Mouse (Mus musculus): ENCODE results near the gene Dctn3. TPM values are rescaled to one million over a fixed set of nuclear protein-coding genes. Genes with fewer than 3 reads are reported as not detected.
"Not testable (repeated sequence)": the region's sequence is repeated elsewhere in the genome, so short reads cannot be mapped to it uniquely, and the experiment has no call there.

The Dctn3 gene
- total RNA-seq (2021), result 108 and 120 TPM in 2 replicates
- long read RNA-seq, transcript Dctn3-201 (7 exons, 973 nt), result major isoform, 89 of 94 reads
- long read RNA-seq, partial matches to known transcripts, result 2 of 94 reads
- long read RNA-seq, other reads (novel, unspliced or antisense), result 2 of 94 reads

- DNase-seq, result peak; percentile 81
Observed at GRCm38 (mm10) chr4:41722918-41723351, at the start of gene Dctn3. Dctn3 (minus strand) TSS chr4:41723170.

- not testable (repeated sequence) for DNase-seq
Observed at GRCm38 (mm10) chr4:41767301-41767700, 44.3 kb upstream of the Dctn3 start.

- not testable (repeated sequence) for DNase-seq
Observed at GRCm38 (mm10) chr4:41763176-41763575, 40.2 kb upstream of the Dctn3 start.

GRCm38 (mm10) chr4:41762688-41763114, 39.7 kb upstream of the Dctn3 start:
- DNase-seq, result peak; percentile 55

GRCm38 (mm10) chr4:41762099-41762687, 39.2 kb upstream of the Dctn3 start:
- no peak for DNase-seq

GRCm38 (mm10) chr4:41761680-41762079, 38.7 kb upstream of the Dctn3 start:
- DNase-seq, result no peak

GRCm38 (mm10) chr4:41760911-41761310, 37.9 kb upstream of the Dctn3 start:
- DNase-seq, result no peak

GRCm38 (mm10) chr4:41760288-41760721, 37.3 kb upstream of the Dctn3 start:
- DNase-seq, result peak; percentile 92

- no peak for DNase-seq
Observed at GRCm38 (mm10) chr4:41759656-41760287, 36.8 kb upstream of the Dctn3 start.

- peak; percentile 39 for DNase-seq
Observed at GRCm38 (mm10) chr4:41759206-41759605, 36.2 kb upstream of the Dctn3 start.

GRCm38 (mm10) chr4:41758701-41759100, 35.7 kb upstream of the Dctn3 start:
- DNase-seq, result no peak

- DNase-seq, result no peak
Observed at GRCm38 (mm10) chr4:41758021-41758420, 35.1 kb upstream of the Dctn3 start.

GRCm38 (mm10) chr4:41757321-41757720, 34.4 kb upstream of the Dctn3 start:
- DNase-seq, result no peak

GRCm38 (mm10) chr4:41756440-41756839, 33.5 kb upstream of the Dctn3 start:
- DNase-seq, result no peak

GRCm38 (mm10) chr4:41755338-41756305, 32.7 kb upstream of the Dctn3 start, which contains the start of gene Sigmar1:
Sigmar1 (minus strand) TSS chr4:41756157.
- DNase-seq, result peak; percentile 87

GRCm38 (mm10) chr4:41754797-41755337, 31.9 kb upstream of the Dctn3 start, which contains the start of gene Galt:
Galt (plus strand) TSS chr4:41755228.
- no peak for DNase-seq

- no peak for DNase-seq
Observed at GRCm38 (mm10) chr4:41745021-41745420, 22.1 kb upstream of the Dctn3 start.

GRCm38 (mm10) chr4:41744131-41744530, 21.2 kb upstream of the Dctn3 start:
- no peak for DNase-seq

GRCm38 (mm10) chr4:41741158-41741560, 18.2 kb upstream of the Dctn3 start:
- peak; percentile 92 for DNase-seq

GRCm38 (mm10) chr4:41740380-41741157, 17.6 kb upstream of the Dctn3 start:
- peak; percentile 68 for DNase-seq

GRCm38 (mm10) chr4:41739260-41739659, 16.3 kb upstream of the Dctn3 start:
- DNase-seq, result no peak
